Mouse (Mus musculus) cerebellum, adult 2 months (tissue): ENCODE data around the gene Mpzl2.

Experiments
- CTCF ChIP-seq: fragments of 200-500 bp; IDR thresholded peaks from 2 replicates; pipeline ENCODE4 v1.5.1; 2011; ENCODE audit warnings: low read depth, mild to moderate bottlenecking, control low read depth, low read length, moderate library complexity, borderline replicate concordance; ENCODE audit not compliant: insufficient read depth
- POLR2A ChIP-seq: fragments of 200-500 bp; IDR thresholded peaks from 2 replicates; pipeline ENCODE4 v1.6.1; 2011; ENCODE audit warnings: low read length, control low read depth, borderline replicate concordance; ENCODE audit not compliant: insufficient read depth

GRCm38 (mm10) chr9:45039499-45039898 lies at the start of gene Mpzl2:
- TF ChIP-seq CTCF, result no peak
- TF ChIP-seq POLR2A, result no peak
